Mouse (Mus musculus) MEL (cell line): ENCODE data around the gene Zfp384. TPM values are rescaled to one million over a fixed set of nuclear protein-coding genes. Genes with fewer than 3 reads are reported as not detected.
A peak's percentile ranks its signal among the peaks of the same experiment; 100 is the strongest.

Experiments
- DNase-seq: peaks from one replicate; pipeline ENCODE4 v3.0.0; 2011; ENCODE audit warnings: low read depth, low spot score
- H3K27ac ChIP-seq: 2 replicates; pipeline ENCODE4 v1.5.1; 2012; ENCODE audit warnings: low read depth, mild to moderate bottlenecking, control low read depth, low read length, moderate library complexity; ENCODE audit not compliant: control insufficient read depth
- H3K27me3 ChIP-seq, 2 experiments: fragments of 150-350 bp in 1 of 2; sonication (generic) in 1 of 2; 2 replicates each; pipeline ENCODE4 v1.6.1; 2012; ENCODE audit warnings: low read length in 2 of 2, mild to moderate bottlenecking in 2 of 2, improper control_type of control experiment in 1 of 2, moderate library complexity in 1 of 2; ENCODE audit not compliant: insufficient read depth in 2 of 2, control insufficient read depth in 1 of 2
- H3K36me3 ChIP-seq, 2 experiments: 2 replicates each; pipeline ENCODE4 v1.6.1; 2012 to 2014; ENCODE audit warnings: low read length in 2 of 2, improper control_type of control experiment in 1 of 2, inconsistent platforms in 1 of 2, mild to moderate bottlenecking in 1 of 2; ENCODE audit not compliant: insufficient read depth in 2 of 2, control insufficient read depth in 1 of 2
- H3K4me1 ChIP-seq, 2 experiments: fragments of 150-350 bp in 1 of 2; sonication (generic) in 1 of 2; 2 replicates each; pipeline ENCODE4 v1.6.1; 2012; ENCODE audit warnings: low read length in 2 of 2, improper control_type of control experiment in 1 of 2, mild to moderate bottlenecking in 1 of 2; ENCODE audit not compliant: insufficient read depth in 2 of 2, control insufficient read depth in 1 of 2
- H3K4me3 ChIP-seq, 2 experiments: fragments of 150-350 bp in 1 of 2; sonication (generic) in 1 of 2; 2 replicates each; pipeline ENCODE4 v1.5.1; 2012; ENCODE audit warnings: low read depth in 2 of 2, low read length in 2 of 2, mild to moderate bottlenecking in 2 of 2, moderate library complexity in 2 of 2, control low read depth in 1 of 2, improper control_type of control experiment in 1 of 2; ENCODE audit not compliant: control insufficient read depth in 1 of 2, insufficient read depth in 1 of 2
- H3K79me2 ChIP-seq: 2 replicates; pipeline ENCODE4 v1.6.1; 2012; ENCODE audit warnings: mild to moderate bottlenecking, low read length, moderate library complexity; ENCODE audit not compliant: control insufficient read depth, poor library complexity, insufficient read depth
- H3K9ac ChIP-seq: 2 replicates; pipeline ENCODE4 v1.6.1; 2012; ENCODE audit warnings: low read depth, mild to moderate bottlenecking, control low read depth, low read length, moderate library complexity; ENCODE audit not compliant: control insufficient read depth, poor library complexity, severe bottlenecking
- H3K9me3 ChIP-seq: fragments of 150-350 bp; sonication (generic); replicated peaks from 2 replicates; pipeline ENCODE4 v1.6.1; 2012; ENCODE audit warnings: mild to moderate bottlenecking, low read length, improper control_type of control experiment, moderate library complexity; ENCODE audit not compliant: insufficient read depth
- BHLHE40 ChIP-seq: IDR thresholded peaks from 2 replicates; pipeline ENCODE4 v1.6.1; 2012; ENCODE audit warnings: low read depth, mild to moderate bottlenecking, inconsistent platforms, low read length, improper control_type of control experiment, borderline replicate concordance
- CHD1 ChIP-seq: IDR thresholded peaks from 2 replicates; pipeline ENCODE4 v1.6.1; 2012; ENCODE audit warnings: low read depth, mild to moderate bottlenecking, inconsistent platforms, low read length, improper control_type of control experiment
- CHD2 ChIP-seq: IDR thresholded peaks from 2 replicates; pipeline ENCODE4 v1.6.1; 2011; ENCODE audit warnings: low read length, improper control_type of control experiment
- CTCF ChIP-seq, 3 experiments: IDR thresholded peaks in 2 of 3; conservative IDR thresholded peaks in 1 of 3; 2 replicates each; pipeline ENCODE4 v1.5.1; 2011 to 2012; ENCODE audit warnings: low read length in 3 of 3, low read depth in 2 of 3, mild to moderate bottlenecking in 2 of 3, improper control_type of control experiment in 1 of 3, inconsistent platforms in 1 of 3, mixed read lengths in 1 of 3, moderate library complexity in 1 of 3; ENCODE audit not compliant: control insufficient read depth in 1 of 3, insufficient read depth in 1 of 3, poor library complexity in 1 of 3, severe bottlenecking in 1 of 3
- E2F4 ChIP-seq: IDR thresholded peaks from 2 replicates; pipeline ENCODE4 v1.6.1; 2011; ENCODE audit warnings: low read depth, low read length, improper control_type of control experiment, borderline replicate concordance
- ELF1 ChIP-seq: IDR thresholded peaks from 2 replicates; pipeline ENCODE4 v1.6.1; 2014; ENCODE audit warnings: low read depth, mild to moderate bottlenecking, inconsistent platforms, low read length, improper control_type of control experiment, moderate library complexity
- EP300 ChIP-seq, 2 experiments: IDR thresholded peaks; 2 replicates each; pipeline ENCODE4 v1.6.1; 2011; ENCODE audit warnings: improper control_type of control experiment in 2 of 2, low read length in 2 of 2, low read depth in 1 of 2, mild to moderate bottlenecking in 1 of 2
- ETS1 ChIP-seq: IDR thresholded peaks from 2 replicates; pipeline ENCODE4 v1.6.1; 2012; ENCODE audit warnings: low read depth, mild to moderate bottlenecking, inconsistent platforms, low read length, improper control_type of control experiment, moderate library complexity
- GABPA ChIP-seq: IDR thresholded peaks from 2 replicates; pipeline ENCODE4 v1.6.1; 2012; ENCODE audit warnings: low read depth, mild to moderate bottlenecking, inconsistent platforms, low read length, improper control_type of control experiment, moderate library complexity
- GATA1 ChIP-seq: IDR thresholded peaks from 2 replicates; pipeline ENCODE4 v1.6.1; 2011; ENCODE audit warnings: low read depth, low read length, improper control_type of control experiment
- HCFC1 ChIP-seq: IDR thresholded peaks from 2 replicates; pipeline ENCODE4 v1.6.1; 2012; ENCODE audit warnings: low read depth, mild to moderate bottlenecking, inconsistent platforms, low read length, improper control_type of control experiment, moderate library complexity
- KAT2A ChIP-seq: conservative IDR thresholded peaks from 2 replicates; pipeline ENCODE4 v1.6.1; 2012; ENCODE audit warnings: low read depth, low read length, improper control_type of control experiment, inconsistent platforms
- MAFK ChIP-seq: IDR thresholded peaks from 2 replicates; pipeline ENCODE4 v1.6.1; 2011; ENCODE audit warnings: low read depth, mild to moderate bottlenecking, low read length, improper control_type of control experiment, borderline replicate concordance
- MEF2A ChIP-seq: IDR thresholded peaks from 2 replicates; pipeline ENCODE4 v1.6.1; 2014; ENCODE audit warnings: low read depth, mild to moderate bottlenecking, inconsistent platforms, low read length, improper control_type of control experiment; ENCODE audit not compliant: poor library complexity, insufficient replicate concordance, severe bottlenecking; ENCODE audit errors: extremely low read depth
- MXI1 ChIP-seq: IDR thresholded peaks from 2 replicates; pipeline ENCODE4 v1.6.1; 2011; ENCODE audit warnings: mild to moderate bottlenecking, low read depth, low read length, improper control_type of control experiment
- MYB ChIP-seq: IDR thresholded peaks from 2 replicates; pipeline ENCODE4 v1.6.1; 2011; ENCODE audit warnings: mild to moderate bottlenecking, low read depth, low read length, improper control_type of control experiment
- MYC ChIP-seq: IDR thresholded peaks from 2 replicates; pipeline ENCODE4 v1.6.1; 2011; ENCODE audit warnings: low read depth, mild to moderate bottlenecking, low read length, improper control_type of control experiment, moderate library complexity
- NELFE ChIP-seq: IDR thresholded peaks from 2 replicates; pipeline ENCODE4 v1.6.1; 2011; ENCODE audit warnings: low read depth, low read length, improper control_type of control experiment
- NRF1 ChIP-seq: IDR thresholded peaks from 2 replicates; pipeline ENCODE4 v1.6.1; 2014; ENCODE audit warnings: low read depth, mild to moderate bottlenecking, inconsistent platforms, low read length, improper control_type of control experiment, moderate library complexity; ENCODE audit not compliant: poor library complexity, insufficient read depth, severe bottlenecking
- POLR2A ChIP-seq, 2 experiments: IDR thresholded peaks; 2 replicates each; pipeline ENCODE4 v1.6.1; 2011 to 2012; ENCODE audit warnings: low read length in 2 of 2, mild to moderate bottlenecking in 2 of 2, control low read depth in 1 of 2, improper control_type of control experiment in 1 of 2, low read depth in 1 of 2, moderate library complexity in 1 of 2; ENCODE audit not compliant: control insufficient read depth in 1 of 2, insufficient read depth in 1 of 2, poor library complexity in 1 of 2
- POLR2AphosphoS2 ChIP-seq: IDR thresholded peaks from 2 replicates; pipeline ENCODE4 v1.6.1; 2011; ENCODE audit warnings: low read length, improper control_type of control experiment
- POLR2AphosphoS5 ChIP-seq: IDR thresholded peaks from 2 replicates; pipeline ENCODE4 v1.6.1; 2012; ENCODE audit warnings: low read depth, borderline replicate concordance, mild to moderate bottlenecking, inconsistent platforms, low read length, moderate library complexity, mixed read lengths
- RAD21 ChIP-seq: IDR thresholded peaks from 2 replicates; pipeline ENCODE4 v1.6.1; 2011; ENCODE audit warnings: mild to moderate bottlenecking, low read depth, low read length, improper control_type of control experiment
- SIN3A ChIP-seq: IDR thresholded peaks from 2 replicates; pipeline ENCODE4 v1.6.1; 2012; ENCODE audit warnings: low read length, improper control_type of control experiment, inconsistent platforms
- SMC3 ChIP-seq: IDR thresholded peaks from 2 replicates; pipeline ENCODE4 v1.6.1; 2011; ENCODE audit warnings: low read depth, low read length, improper control_type of control experiment
- TAL1 ChIP-seq: IDR thresholded peaks from 2 replicates; pipeline ENCODE4 v1.6.1; 2012; ENCODE audit warnings: mild to moderate bottlenecking, inconsistent platforms, low read length, moderate library complexity, mixed read lengths
- TBP ChIP-seq: IDR thresholded peaks from 2 replicates; pipeline ENCODE4 v1.8.0; 2011; ENCODE audit warnings: low read depth, low read length, improper control_type of control experiment
- TCF12 ChIP-seq: IDR thresholded peaks from 2 replicates; pipeline ENCODE4 v1.6.1; 2014; ENCODE audit warnings: low read depth, mild to moderate bottlenecking, inconsistent platforms, low read length, improper control_type of control experiment, moderate library complexity
- UBTF ChIP-seq: IDR thresholded peaks from 2 replicates; pipeline ENCODE4 v1.6.1; 2012; ENCODE audit warnings: low read depth, mild to moderate bottlenecking, inconsistent platforms, low read length, improper control_type of control experiment, moderate library complexity, borderline replicate concordance; ENCODE audit not compliant: insufficient read depth
- USF1 ChIP-seq: IDR thresholded peaks from 2 replicates; pipeline ENCODE4 v1.6.1; 2014; ENCODE audit warnings: low read depth, mild to moderate bottlenecking, inconsistent platforms, low read length, improper control_type of control experiment, moderate library complexity
- USF2 ChIP-seq, 2 experiments: IDR thresholded peaks; 2 replicates each; pipeline ENCODE4 v1.6.1; 2011 to 2012; ENCODE audit warnings: improper control_type of control experiment in 2 of 2, low read length in 2 of 2, borderline replicate concordance in 1 of 2, inconsistent platforms in 1 of 2, low read depth in 1 of 2, mild to moderate bottlenecking in 1 of 2; ENCODE audit not compliant: insufficient read depth in 1 of 2
- ZKSCAN1 ChIP-seq: IDR thresholded peaks from 2 replicates; pipeline ENCODE4 v1.6.1; 2012; ENCODE audit warnings: low read depth, mild to moderate bottlenecking, inconsistent platforms, low read length, improper control_type of control experiment, moderate library complexity
- ZNF384 ChIP-seq: IDR thresholded peaks from 2 replicates; pipeline ENCODE4 v1.6.1; 2012; ENCODE audit warnings: low read depth, mild to moderate bottlenecking, inconsistent platforms, low read length, improper control_type of control experiment
- polyA plus RNA-seq, 2 experiments: library from polyadenylated mRNA; stranded (reverse) in 1 of 2; unstranded in 1 of 2; fragments of >175 nt in 1 of 2; fragments of >200 nt in 1 of 2; gene quantifications; 2 replicates each; pipeline versions ENCODE4 v1.2.1 to v1.2.4; 2012; ENCODE audit warnings: low replicate concordance in 2 of 2, low read depth in 1 of 2; ENCODE audit not compliant: insufficient read length in 2 of 2, insufficient read depth in 1 of 2, missing spikeins in 1 of 2
- total RNA-seq: library from RNA; depleted of rRNA; stranded (reverse); fragments of 300-350 nt; gene quantifications from 2 replicates; pipeline ENCODE4 v1.2.3, GENCODE M21; 2012

Zfp384 gene
- total and polyA plus RNA-seq, 3 experiments = 19.5 to 57.4 TPM; not detected in 1

DNA sequence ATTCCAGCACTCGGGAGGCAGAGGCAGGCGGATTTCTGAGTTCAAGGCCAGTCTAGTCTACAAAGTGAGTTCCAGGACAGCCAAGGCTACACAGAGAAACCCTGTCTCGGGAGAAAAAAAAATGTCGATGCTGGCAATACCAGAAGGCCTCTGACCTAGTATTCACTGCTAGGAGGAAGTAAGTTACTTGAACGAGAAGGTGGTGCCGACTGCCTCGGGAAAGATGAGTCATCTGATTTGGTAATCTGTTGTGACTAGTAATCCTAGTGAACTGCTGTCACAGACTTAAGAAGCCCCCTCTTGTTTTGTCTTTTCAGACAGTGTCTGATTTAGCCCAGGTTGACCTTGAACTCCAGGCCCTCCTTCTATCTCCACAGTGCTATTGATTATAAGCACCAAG, 32.1 kb downstream of the Zfp384 start (continued):
- TF ChIP-seq POLR2AphosphoS2 (no peak), NRF1 (no peak), CHD2 (no peak), MXI1 (peak; percentile 30; the same call in 1 of the 2 replicates), RAD21 (no peak), TBP (peak; percentile 38; the same call in 1 of the 2 replicates), TCF12 (no peak), MEF2A (no peak)

DNA sequence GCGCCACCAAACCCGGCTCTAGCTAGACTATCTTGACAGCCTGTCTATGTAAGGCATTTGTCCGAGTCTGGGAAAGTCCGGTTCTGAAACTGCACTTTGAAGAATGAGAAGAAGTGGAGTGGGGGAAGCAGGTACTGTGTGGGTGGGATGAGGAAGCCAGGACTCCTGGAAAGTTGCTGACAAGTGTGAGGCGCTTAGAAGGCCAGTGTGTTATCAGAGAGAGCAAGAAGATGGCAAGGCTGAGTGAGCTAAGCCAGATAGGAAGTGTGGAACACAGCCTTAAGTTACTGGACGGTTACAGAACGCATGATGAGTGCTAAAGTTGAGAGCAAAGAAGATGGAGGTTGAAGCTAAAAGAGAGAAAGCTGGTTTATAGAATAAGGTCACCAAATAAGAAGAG, 33.1 kb downstream of the Zfp384 start:
- Histone ChIP-seq H3K9ac (peak overlapping the region; percentile 43), H3K79me2 (peaks cover 5% of the 10 kb centered on the region; the same call in 1 of the 2 replicates), H3K4me1 (peaks cover 13 to 18% of the 10 kb centered on the region in 2 experiments), H3K36me3 (peaks cover 0 to 22% of the 10 kb centered on the region in 2 experiments; a peak in 3 of 4 replicates), H3K4me3 (peak overlapping the region; percentile 14 to 20; a peak in 1 of 4 replicates), H3K27me3 (no peaks in the 10 kb centered on the region), H3K9me3 (no peaks in the 10 kb centered on the region), H3K27ac (peak overlapping the region; percentile 88)
- DNase-seq = peak; percentile 82
- TF ChIP-seq USF2 (IDR thresholded peaks at IDR 0.05; ENCODE audit: borderline replicate concordance in 1 of 2, insufficient read depth in 1 of 2, low read depth in 1 of 2, low read length in 2 of 2) = no peak
- no peak for TF ChIP-seq USF1
- no peak for TF ChIP-seq CHD1
- no peak for TF ChIP-seq NELFE
- peak; percentile 83 for TF ChIP-seq GATA1
- no peak for TF ChIP-seq E2F4
- TF ChIP-seq HCFC1 = 0 out of 2 replicates have a peak, but pooled peaks have one; percentile 44
- TF ChIP-seq SMC3 = 0 out of 2 replicates have a peak, but pooled peaks have one; percentile 10
- peak; percentile 80 for TF ChIP-seq TCF12
- TF ChIP-seq TBP = peak; percentile 87
- peak; percentile 78 for TF ChIP-seq TAL1
- TF ChIP-seq UBTF = no peak
- peak; percentile 85 to 89 for TF ChIP-seq EP300 (IDR thresholded peaks at IDR 0.05; ENCODE audit: low read depth in 1 of 2, low read length in 2 of 2)
- no peak for TF ChIP-seq MEF2A
- peak; percentile 52 for TF ChIP-seq SIN3A
- TF ChIP-seq ETS1 = peak; percentile 67
- TF ChIP-seq POLR2AphosphoS5 = no peak
- TF ChIP-seq MXI1 = no peak
- 0 out of 2 replicates have a peak, but pooled peaks have one; percentile 37 for TF ChIP-seq MAFK
- no peak for TF ChIP-seq GABPA
- no peak for TF ChIP-seq CTCF (IDR thresholded peaks at IDR 0.05 in 2 of 3, conservative IDR thresholded peaks at IDR 0.05 in 1 of 3; ENCODE audit: control insufficient read depth in 1 of 3, insufficient read depth in 1 of 3, low read depth in 2 of 3, low read length in 3 of 3, poor library complexity in 1 of 3, severe bottlenecking in 1 of 3)
- TF ChIP-seq ZNF384 = no peak
- TF ChIP-seq POLR2A (IDR thresholded peaks at IDR 0.05; ENCODE audit: control insufficient read depth in 1 of 2, insufficient read depth in 1 of 2, low read depth in 1 of 2, low read length in 2 of 2, poor library complexity in 1 of 2) = no peak
- TF ChIP-seq CHD2 = no peak
- TF ChIP-seq RAD21 = no peak
- TF ChIP-seq POLR2AphosphoS2 = peak; percentile 28; the same call in 1 of the 2 replicates
- TF ChIP-seq ZKSCAN1 = no peak
- peak; percentile 45; the same call in 1 of the 2 replicates for TF ChIP-seq ELF1
- 0 out of 2 replicates have a peak, but pooled peaks have one; percentile 27 for TF ChIP-seq MYB
- no peak for TF ChIP-seq BHLHE40
- TF ChIP-seq KAT2A = no peak
- 0 out of 2 replicates have a peak, but pooled peaks have one; percentile 61 for TF ChIP-seq MYC
